Comparison of ENCODE assay signal across 8 mouse cellular contexts in genomic region chr9:77806426-77806825, GRCm38 (mm10). TPM values are rescaled to one million over a fixed set of nuclear protein-coding genes. Genes with fewer than 3 reads are reported as not detected.
A peak's percentile ranks its signal among the peaks of the same experiment; 100 is the strongest.
DNase-seq lines count a peak whose midpoint lies in the region; ATAC-seq lines count a peak whose summit lies in the region.

No protein-coding gene starts in this region.

- no peaks in the 10 kb centered on the region for H3K9me3 ChIP-seq in heart, embryonic 11.5 days (replicated peaks; ENCODE audit: control insufficient read depth, low read length)
- H3K9me3 ChIP-seq in hindbrain, embryonic 14.5 days (ENCODE audit: control insufficient read depth, low read length) = no peaks in the 10 kb centered on the region
- H3K9me3 ChIP-seq in midbrain, embryonic 10.5 days (replicated peaks) = no peaks in the 10 kb centered on the region

- DNase-seq in heart, adult 11 months = no peak
- no peak for DNase-seq in hindbrain, embryonic 14.5 days (ENCODE audit: low spot score)
- peak; percentile 13 for DNase-seq in midbrain, embryonic 10.5 days (ENCODE audit: low spot score)
- no peak for DNase-seq in ovary, postnatal 36 days (ENCODE audit: low spot score)
- DNase-seq in adrenal gland, postnatal 36 days = no peak
- DNase-seq in adrenal gland, postnatal 14 days = no peak

- no peaks in the 10 kb centered on the region for H3K27me3 ChIP-seq in heart, embryonic 11.5 days (ENCODE audit: control insufficient read depth, insufficient read depth, low read length)
- H3K27me3 ChIP-seq in hindbrain, embryonic 14.5 days (ENCODE audit: control insufficient read depth, insufficient read depth, low read length) = no peaks in the 10 kb centered on the region
- H3K27me3 ChIP-seq in midbrain, embryonic 10.5 days (ENCODE audit: low read depth, poor library complexity, severe bottlenecking) = no peaks in the 10 kb centered on the region

- ATAC-seq in heart, embryonic 11.5 days (replicated peaks; ENCODE audit: insufficient number of reproducible peaks, low FRiP score, low TSS enrichment) = no peak
- peak; percentile 59 for ATAC-seq in hindbrain, embryonic 14.5 days (ENCODE audit: low FRiP score)

- peak overlapping the region; percentile 25 for H3K4me3 ChIP-seq in heart, embryonic 11.5 days (ENCODE audit: low read depth, low read length)
- H3K4me3 ChIP-seq in brown adipose tissue, adult 24 weeks (ENCODE audit: insufficient read depth, low read depth, low read length) = peak overlapping the region; percentile 7; the same call in 1 of the 2 replicates
- no peak overlapping the region for H3K4me3 ChIP-seq in hindbrain, embryonic 14.5 days (replicated peaks; ENCODE audit: low read length)
- H3K4me3 ChIP-seq in midbrain, embryonic 10.5 days = peak overlapping the region; percentile 40

- peaks cover 2% of the 10 kb centered on the region; the same call in 1 of the 2 replicates for H3K4me1 ChIP-seq in heart, embryonic 11.5 days (ENCODE audit: control insufficient read depth, insufficient read depth, low read length)
- no peaks in the 10 kb centered on the region for H3K4me1 ChIP-seq in brown adipose tissue, adult 24 weeks (ENCODE audit: control insufficient read depth, insufficient read depth, insufficient read length, low read length)
- H3K4me1 ChIP-seq in hindbrain, embryonic 14.5 days (replicated peaks; ENCODE audit: control insufficient read depth, insufficient read depth, low read length) = no peaks in the 10 kb centered on the region
- H3K4me1 ChIP-seq in midbrain, embryonic 10.5 days = 0 out of 2 replicates have a peak, but pooled peaks cover 4% of the 10 kb centered on the region

- H3K36me3 ChIP-seq in heart, embryonic 11.5 days (ENCODE audit: control insufficient read depth, insufficient read depth, low read length) = no peaks in the 10 kb centered on the region
- no peaks in the 10 kb centered on the region for H3K36me3 ChIP-seq in hindbrain, embryonic 14.5 days (replicated peaks; ENCODE audit: control insufficient read depth, insufficient read depth)
- H3K36me3 ChIP-seq in midbrain, embryonic 10.5 days = no peaks in the 10 kb centered on the region

- H3K4me2 ChIP-seq in heart, embryonic 11.5 days = peak overlapping the region; percentile 63
- peak overlapping the region; percentile 32 for H3K4me2 ChIP-seq in hindbrain, embryonic 14.5 days (replicated peaks)

- 28% methylated on average over 3 of the region's 3 CpGs for WGBS in heart, embryonic 11.5 days (ENCODE audit: insufficient replicate concordance)
- WGBS in hindbrain, embryonic 14.5 days = 33% methylated on average over 3 of the region's 3 CpGs
- WGBS in midbrain, embryonic 10.5 days = 49% methylated on average over 3 of the region's 3 CpGs

- H3K9ac ChIP-seq in heart, embryonic 11.5 days (ENCODE audit: low read depth, low read length) = peak overlapping the region; percentile 66
- H3K9ac ChIP-seq in hindbrain, embryonic 14.5 days = peak overlapping the region; percentile 28; the same call in 1 of the 2 replicates

- no peak overlapping the region for H3K27ac ChIP-seq in heart, embryonic 11.5 days (ENCODE audit: low read depth, low read length)
- H3K27ac ChIP-seq in brown adipose tissue, adult 24 weeks (replicated peaks; ENCODE audit: low read depth, low read length) = peak overlapping the region; percentile 12; the same call in 1 of the 2 replicates
- H3K27ac ChIP-seq in hindbrain, embryonic 14.5 days = no peak overlapping the region
- peak overlapping the region; percentile 78 for H3K27ac ChIP-seq in midbrain, embryonic 10.5 days (replicated peaks)

RNA-seq across cellular contexts. Expression of gene Gclc, which starts 52.1 kb away (rescaled TPM):
- 12.3 and 13.3 TPM in 2 replicates for polyA plus RNA-seq in heart, embryonic 11.5 days (2014; fragmentation: Nextera tagmentation; extraction: Ambion mirVana)
- polyA plus RNA-seq in brown adipose tissue, adult 24 weeks (2012; ENCODE audit: insufficient read depth, insufficient read length, missing spikeins) = 11.1 and 11.6 TPM in 2 replicates
- polyA plus RNA-seq in hindbrain, embryonic 14.5 days (2014; fragmentation: Nextera tagmentation; extraction: Ambion mirVana) = 21.7 and 25.1 TPM in 2 replicates
- 15.5 and 17.1 TPM in 2 replicates for polyA plus RNA-seq in midbrain, embryonic 10.5 days (2016; fragmentation: Nextera tagmentation; extraction: Ambion mirVana)
- 10 to 100 TPM; 40.9 to 47.2 TPM for total RNA-seq in adrenal gland, postnatal 36 days (2021)
- 39.5 and 45.1 TPM in 2 replicates for total RNA-seq in adrenal gland, postnatal 14 days (2021)

Comparison
In these comparisons a context has a peak if more than half of its experiments do, and no peak if none do; other contexts are left out.
1. H3K27ac ChIP-seq: peak in brown adipose tissue, adult 24 weeks (single experiment) and midbrain, embryonic 10.5 days (single experiment); none in heart, embryonic 11.5 days (single experiment) and hindbrain, embryonic 14.5 days (single experiment).